Mouse (Mus musculus) liver, embryonic 14.5 days (tissue): ENCODE measurements at regions not wholly inside any gene's neighbourhood (a gene's known extent, or its start where the extent isn't known, plus 50 kb on each side); places are given as distances from the start of the nearest gene placed in this dataset.

Source experiments
- ATAC-seq: fragments of 200-750 bp; cut with Nextera tagmentation; 2 replicates; pipeline ENCODE4 v1.8.0; 2017; ENCODE audit warnings: moderate number of reproducible peaks, mild to moderate bottlenecking, moderate library complexity; ENCODE audit not compliant: insufficient read depth
- DNase-seq, 3 experiments: peaks; one replicate each; pipeline ENCODE4 v3.0.0-alpha.2; 2012 to 2013; ENCODE audit warnings: low read depth in 3 of 3, low spot score in 3 of 3
- H3K27ac ChIP-seq: fragments of 300-500 bp; sonication (generic); 2 replicates; pipeline ENCODE4 v1.5.1; 2014; ENCODE audit warnings: moderate library complexity, mild to moderate bottlenecking, control low read depth, inconsistent platforms
- H3K27me3 ChIP-seq: fragments of 300-500 bp; sonication (generic); 2 replicates; pipeline ENCODE4 v1.6.1; 2014; ENCODE audit warnings: mild to moderate bottlenecking, low read length, moderate library complexity; ENCODE audit not compliant: control insufficient read depth, insufficient read depth
- H3K36me3 ChIP-seq: fragments of 300-500 bp; sonication (generic); replicated peaks from 2 replicates; pipeline ENCODE4 v1.6.1; 2014; ENCODE audit warnings: low read depth; ENCODE audit not compliant: control insufficient read depth, insufficient read depth
- H3K4me1 ChIP-seq, 2 experiments: fragments of 200-500 bp in 1 of 2; fragments of 300-500 bp in 1 of 2; sonication (generic) in 1 of 2; replicated peaks; 2 replicates each; pipeline ENCODE4 v1.6.1; 2012 to 2014; ENCODE audit warnings: antibody characterized with exemption in 1 of 2, inconsistent platforms in 1 of 2, low read length in 1 of 2; ENCODE audit not compliant: control insufficient read depth in 2 of 2, insufficient read depth in 2 of 2
- H3K4me2 ChIP-seq: fragments of 300-500 bp; sonication (generic); 2 replicates; pipeline ENCODE4 v1.6.1; 2014; ENCODE audit warnings: low read depth, mild to moderate bottlenecking, control low read depth, moderate library complexity
- H3K4me3 ChIP-seq, 2 experiments: fragments of 200-500 bp in 1 of 2; fragments of 300-500 bp in 1 of 2; sonication (generic) in 1 of 2; 2 replicates each; pipeline ENCODE4 v1.5.1; 2012 to 2014; ENCODE audit warnings: low read depth in 2 of 2, low read length in 2 of 2, mild to moderate bottlenecking in 2 of 2, control low read depth in 1 of 2, inconsistent platforms in 1 of 2, moderate library complexity in 1 of 2; ENCODE audit not compliant: insufficient read depth in 1 of 2
- H3K9ac ChIP-seq: fragments of 300-500 bp; sonication (generic); replicated peaks from 2 replicates; pipeline ENCODE4 v1.6.1; 2014; ENCODE audit warnings: mild to moderate bottlenecking, control low read depth, moderate library complexity
- H3K9me3 ChIP-seq: fragments of 300-500 bp; sonication (generic); 2 replicates; pipeline ENCODE4 v1.6.1; 2016; ENCODE audit warnings: low read length, mixed read lengths; ENCODE audit not compliant: control insufficient read depth
- CTCF ChIP-seq: IDR thresholded peaks from 2 replicates; pipeline ENCODE4 v1.5.1; 2016; ENCODE audit warnings: antibody characterized with exemption, low read depth, control low read depth
- EP300 ChIP-seq: IDR thresholded peaks from 2 replicates; pipeline ENCODE4 v1.6.1; 2016; ENCODE audit warnings: antibody characterized with exemption, low read depth
- WGBS: fragments of 180-500 bp; shearing (Covaris S2); extraction: QIAGEN DNeasy Blood & Tissue Kit; methylation state at CpG from one replicate; pipeline ENCODE4 v1.1.7; 2014; ENCODE audit not compliant: insufficient replicate concordance; 5-methylcytosine and 5-hydroxymethylcytosine counted together

DNA sequence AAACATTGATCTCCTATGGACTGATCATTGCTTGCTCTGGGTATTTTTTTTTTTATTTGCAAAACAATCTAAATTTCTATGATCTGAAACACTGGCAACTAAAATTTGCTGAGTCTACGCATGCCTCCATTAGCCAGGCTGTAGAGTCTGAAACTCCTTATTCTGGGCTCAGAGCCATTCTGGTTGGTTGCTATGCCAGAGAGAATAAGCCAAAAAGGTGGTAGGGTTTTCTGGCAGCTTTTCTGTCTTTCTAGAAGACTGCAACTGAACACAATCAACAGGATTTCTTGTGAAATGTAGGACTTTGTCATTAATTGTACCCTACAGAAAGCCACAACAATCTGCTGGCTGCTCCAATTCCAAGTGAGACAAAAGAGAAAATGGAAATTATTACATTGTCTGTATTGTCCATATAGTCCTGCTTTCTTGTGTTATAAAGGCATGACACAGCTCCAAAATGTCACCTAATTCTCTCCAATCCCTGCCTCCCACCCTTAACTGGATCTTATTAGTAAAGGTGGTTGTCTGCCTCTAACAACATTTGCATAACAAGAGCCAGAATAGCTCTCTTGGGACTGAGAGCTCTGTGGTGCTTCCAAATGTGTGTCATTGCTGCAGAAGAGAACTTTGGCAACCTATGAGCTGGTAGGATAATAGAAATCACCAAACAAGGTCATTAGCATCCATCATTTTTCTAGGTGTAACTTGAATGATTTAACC, 126.7 kb upstream of the Hapln1 start:
- no peak for ATAC-seq
- DNase-seq = no peak
- no peak overlapping the region for H3K4me2 ChIP-seq
- 74% methylated on average over 1 of the region's 1 CpGs for WGBS
- no peak for TF ChIP-seq EP300
- TF ChIP-seq CTCF = no peak
- H3K4me3 ChIP-seq = no peak overlapping the region
- no peaks in the 10 kb centered on the region for H3K4me1 ChIP-seq
- no peaks in the 10 kb centered on the region for H3K36me3 ChIP-seq
- H3K9me3 ChIP-seq = no peaks in the 10 kb centered on the region
- H3K9ac ChIP-seq = no peak overlapping the region
- H3K27me3 ChIP-seq = no peaks in the 10 kb centered on the region
- no peak overlapping the region for H3K27ac ChIP-seq

- Histone ChIP-seq H3K27ac (no peak overlapping the region), H3K27me3 (no peaks in the 10 kb centered on the region), H3K9me3 (no peaks in the 10 kb centered on the region), H3K4me2 (no peak overlapping the region), H3K9ac (no peak overlapping the region), H3K36me3 (no peaks in the 10 kb centered on the region), H3K4me3 (no peak overlapping the region), H3K4me1 (no peaks in the 10 kb centered on the region)
- WGBS = 49% methylated on average over 3 of the region's 3 CpGs
- DNase-seq = no peak
- no peak for ATAC-seq
- no peak for TF ChIP-seq EP300
- no peak for TF ChIP-seq CTCF
These were observed 120.8 kb upstream of the Hapln1 start for GRCm38 (mm10) chr13:89418804-89419203.

- DNase-seq (no peak), ATAC-seq (no peak)
- TF ChIP-seq CTCF (no peak), EP300 (0 out of 2 replicates have a peak, but pooled peaks have one; percentile 11)
- Histone ChIP-seq H3K4me1 (no peaks in the 10 kb centered on the region), H3K4me3 (no peak overlapping the region), H3K9me3 (no peaks in the 10 kb centered on the region), H3K4me2 (no peak overlapping the region), H3K27ac (no peak overlapping the region), H3K9ac (no peak overlapping the region), H3K36me3 (no peaks in the 10 kb centered on the region), H3K27me3 (no peaks in the 10 kb centered on the region)
These were observed 117.8 kb upstream of the Hapln1 start for GRCm38 (mm10) chr13:89421833-89422232.

DNA sequence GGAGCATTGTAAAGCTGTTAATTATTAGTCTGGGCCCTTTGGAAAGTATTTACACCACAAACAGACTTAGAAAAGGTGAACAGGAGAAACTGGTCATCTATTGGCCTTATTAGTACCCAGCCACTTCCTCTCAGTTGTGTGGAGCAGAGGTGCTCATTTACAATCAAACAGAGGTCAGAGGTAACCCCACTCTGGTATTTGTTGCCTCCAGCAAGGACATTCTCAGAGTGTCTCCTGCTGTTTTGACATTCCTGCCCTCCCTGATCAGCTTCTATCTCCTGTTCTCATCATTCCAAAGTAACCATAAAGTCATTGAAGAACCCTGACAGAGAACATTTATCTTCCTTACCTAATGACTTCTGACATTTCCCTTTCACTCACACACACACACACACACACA, 116.1 kb upstream of the Hapln1 start:
- no peak overlapping the region for H3K27ac ChIP-seq
- H3K4me1 ChIP-seq = no peaks in the 10 kb centered on the region
- TF ChIP-seq EP300 = no peak
- TF ChIP-seq CTCF = no peak
- H3K27me3 ChIP-seq = no peaks in the 10 kb centered on the region
- H3K36me3 ChIP-seq = no peaks in the 10 kb centered on the region
- no peak for DNase-seq
- no peak overlapping the region for H3K4me3 ChIP-seq
- no peak for ATAC-seq
- no peak overlapping the region for H3K4me2 ChIP-seq
- no peaks in the 10 kb centered on the region for H3K9me3 ChIP-seq
- H3K9ac ChIP-seq = no peak overlapping the region

- DNase-seq = no peak
- TF ChIP-seq CTCF = no peak
- no peak for TF ChIP-seq EP300
- no peaks in the 10 kb centered on the region for H3K9me3 ChIP-seq
- H3K27me3 ChIP-seq = no peaks in the 10 kb centered on the region
- WGBS = 56% methylated on average over 12 of the region's 12 CpGs
- H3K4me3 ChIP-seq = no peak overlapping the region
- no peaks in the 10 kb centered on the region for H3K4me1 ChIP-seq
- H3K36me3 ChIP-seq = no peaks in the 10 kb centered on the region
- H3K27ac ChIP-seq = no peak overlapping the region
- no peak overlapping the region for H3K4me2 ChIP-seq
- ATAC-seq = no peak
- no peak overlapping the region for H3K9ac ChIP-seq
These were observed 111.1 kb upstream of the Hapln1 start for GRCm38 (mm10) chr13:89428272-89429071.
